Mouse (Mus musculus) thymus, postnatal 25 days (tissue): ENCODE data around the gene Sdhd.
"Not testable (repeated sequence)": the region's sequence is repeated elsewhere in the genome, so short reads cannot be mapped to it uniquely, and the experiment has no call there.

Experiments
- DNase-seq: peaks from one replicate; pipeline ENCODE4 v3.0.0; 2022

Gene Sdhd

DNA sequence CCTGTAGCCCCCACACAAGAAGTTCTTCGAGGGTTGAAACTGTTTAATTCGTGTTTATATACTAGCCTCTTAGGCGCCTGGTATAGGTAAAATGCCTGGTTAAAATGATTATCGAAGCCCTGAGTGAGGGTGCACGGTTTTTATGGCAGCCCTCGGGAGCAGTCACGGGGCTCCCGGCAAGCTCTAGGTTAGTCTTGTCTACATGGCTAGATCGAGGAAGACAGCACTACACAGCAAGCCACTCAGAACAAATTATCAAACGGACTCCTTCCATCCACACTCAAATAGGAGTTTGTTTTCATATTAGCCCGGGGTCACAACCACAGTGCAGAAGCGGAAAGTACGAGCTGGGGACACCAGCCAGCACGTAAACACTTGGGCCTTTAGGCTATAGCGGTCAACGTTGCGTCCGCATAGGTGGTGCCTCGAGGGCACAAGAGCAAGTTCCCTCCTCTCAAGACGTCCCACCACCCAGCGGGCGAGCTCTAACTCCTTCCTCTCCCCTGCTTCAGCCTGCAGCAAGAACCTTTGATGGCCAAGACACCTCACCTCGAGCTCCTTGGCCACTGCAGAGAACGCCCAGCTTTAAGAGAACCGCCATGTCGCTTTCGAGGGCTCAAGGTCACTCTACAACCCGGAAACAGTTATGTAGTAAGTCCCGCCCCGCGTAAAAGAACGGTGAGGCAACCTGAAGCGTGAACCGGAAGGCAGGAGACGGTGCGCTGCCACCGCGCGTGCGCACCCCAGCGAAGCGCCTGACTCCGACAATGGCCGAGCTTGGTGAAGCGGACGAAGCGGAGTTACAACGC is at the start of gene Sdhd, which contains the start of gene Timm8b:
Gene Sdhd (minus strand): TSS at position 624 of the 809 bp plus-strand sequence.
Gene Timm8b (plus strand): TSS at position 722 of the 809 bp plus-strand sequence.
- DNase-seq: peak; percentile 92

- no peak for DNase-seq
These were observed 46.9 kb upstream of the Sdhd start for GRCm38 (mm10) chr9:50650503-50650902.

DNA sequence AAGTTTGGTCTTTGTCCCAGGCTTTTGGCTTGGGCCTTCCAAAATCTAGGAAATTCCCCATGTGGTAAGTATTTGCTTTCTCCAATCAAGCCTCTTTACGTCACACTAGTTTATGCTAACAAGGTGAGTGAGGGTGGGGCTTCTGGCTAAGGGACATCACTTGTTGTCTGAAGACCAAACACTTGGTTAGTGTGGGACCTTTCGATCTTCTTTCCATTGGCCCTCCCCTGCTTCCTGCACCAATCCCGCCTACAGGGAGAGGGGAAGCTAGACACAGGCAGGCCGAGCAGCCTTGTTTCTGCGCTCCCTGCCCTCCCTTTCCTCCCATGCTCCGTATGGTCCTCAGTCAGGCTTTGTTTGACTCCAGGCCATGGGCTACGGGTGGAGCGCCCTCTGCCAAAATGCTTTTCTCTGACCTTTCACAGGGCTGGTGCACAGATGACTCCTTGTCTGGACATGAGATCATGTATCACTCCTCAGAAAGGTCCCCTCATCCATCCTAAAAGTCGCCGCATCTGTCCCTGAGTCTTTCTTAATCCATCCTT is 43.3 kb upstream of the Sdhd start:
- no peak for DNase-seq

GRCm38 (mm10) chr9:50634270-50634669 is 30.7 kb upstream of the Sdhd start:
- DNase-seq: no peak

- DNase-seq: no peak
These were observed 29.4 kb upstream of the Sdhd start for GRCm38 (mm10) chr9:50633059-50633458.

- DNase-seq: no peak
These were observed 28.5 kb upstream of the Sdhd start for GRCm38 (mm10) chr9:50632016-50632688.

- DNase-seq: not testable (repeated sequence)
These were observed 27.3 kb upstream of the Sdhd start for GRCm38 (mm10) chr9:50630903-50631302.

GRCm38 (mm10) chr9:50617794-50618330 is 14.2 kb upstream of the Sdhd start:
- no peak for DNase-seq

DNA sequence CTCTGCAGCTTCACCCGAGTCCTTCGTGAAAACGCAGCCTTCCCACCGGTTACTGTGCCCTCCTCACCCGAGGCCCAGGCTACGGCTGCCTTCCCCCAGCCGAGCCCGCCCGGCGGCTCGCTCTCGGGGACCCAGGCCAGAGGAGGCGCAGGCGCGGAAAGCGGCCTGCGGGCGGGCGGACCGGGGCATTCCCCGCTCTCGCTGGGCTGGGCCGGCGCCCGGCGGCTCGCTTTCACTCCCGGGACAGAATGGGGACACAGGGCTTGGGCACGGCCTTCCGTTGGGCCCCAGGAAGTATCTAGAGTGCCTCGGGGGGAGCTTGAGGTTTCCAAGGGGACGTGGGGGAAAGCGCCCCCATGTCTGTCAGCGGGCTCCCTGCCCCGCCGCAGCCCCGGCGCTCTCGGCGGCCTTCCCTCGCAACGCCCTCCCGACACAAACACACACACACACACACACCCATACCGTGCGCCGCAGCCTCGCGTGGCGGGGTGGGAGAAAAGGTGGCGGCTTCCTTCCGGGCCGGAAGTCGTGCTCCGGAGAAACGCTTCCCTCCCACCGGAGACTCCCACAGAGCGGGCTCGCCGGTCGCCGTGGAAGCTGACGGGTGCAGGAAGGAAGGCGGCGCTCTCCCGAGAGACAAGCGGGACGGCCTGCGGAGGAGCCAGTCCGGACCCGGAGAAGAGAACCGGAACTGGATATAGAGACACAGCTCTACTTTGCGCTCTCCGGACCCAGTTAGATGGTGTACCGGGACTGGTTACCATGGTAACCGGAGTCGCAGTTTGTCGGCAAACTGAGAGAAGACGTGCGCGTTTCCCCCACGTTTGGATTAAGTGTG is 13.4 kb upstream of the Sdhd start, which contains the start of the genes Pih1d2 and Nkapd1:
Gene Pih1d2 (plus strand): TSS at position 556 of the 838 bp plus-strand sequence.
Gene Nkapd1 (minus strand): TSS at position 699 of the 838 bp plus-strand sequence.
- DNase-seq: peak; percentile 90

GRCm38 (mm10) chr9:50616161-50616560 is 12.5 kb upstream of the Sdhd start:
- no peak for DNase-seq

- no peak for DNase-seq
These were observed 8.5 kb upstream of the Sdhd start for GRCm38 (mm10) chr9:50612115-50612514.

- DNase-seq: no peak
These were observed 726 bp upstream of the Sdhd start for GRCm38 (mm10) chr9:50604338-50604737.

DNA sequence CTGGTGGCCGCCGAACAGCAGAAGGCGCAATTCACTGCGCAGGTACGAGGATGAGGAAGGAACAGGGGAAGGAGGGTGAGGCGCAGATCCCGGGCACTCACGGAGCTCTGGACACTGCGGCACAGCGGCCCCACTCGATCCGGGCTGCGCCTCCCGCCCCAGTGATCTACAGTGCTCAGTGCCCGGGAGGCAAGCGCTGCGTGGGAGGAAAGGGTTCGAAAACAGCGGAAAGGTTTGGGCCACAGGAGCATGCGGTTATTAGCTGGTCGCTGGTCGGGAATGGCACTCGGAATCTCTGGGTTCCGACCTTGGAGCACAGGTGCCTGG is 349 bp upstream of the Sdhd start:
- no peak for DNase-seq

- DNase-seq: no peak
These were observed 1.4 kb downstream of the Sdhd start for GRCm38 (mm10) chr9:50602055-50602845.

GRCm38 (mm10) chr9:50601536-50601935 is 2.1 kb downstream of the Sdhd start:
- DNase-seq: no peak

DNA sequence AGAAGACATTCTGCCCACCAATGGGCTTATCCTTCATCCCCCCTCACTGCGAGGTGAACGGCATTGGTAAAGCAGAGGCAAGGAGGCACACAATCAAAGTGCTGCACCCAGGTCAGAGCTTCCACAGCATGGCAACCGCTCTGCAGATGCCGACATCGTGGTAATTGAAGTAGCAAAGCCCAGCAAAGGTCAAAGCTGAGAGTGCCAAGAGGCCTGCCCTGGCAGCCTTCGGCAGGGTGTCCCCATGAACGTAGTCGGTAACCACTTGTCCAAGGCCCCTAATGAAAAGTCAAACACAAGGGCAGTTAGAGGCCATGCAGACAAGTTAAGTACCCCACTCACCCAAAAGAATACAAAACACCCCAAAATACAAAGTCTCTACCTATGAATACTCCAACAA is 6.6 kb downstream of the Sdhd start:
- no peak for DNase-seq

GRCm38 (mm10) chr9:50594794-50595417 is 8.7 kb downstream of the Sdhd start:
- DNase-seq: no peak

GRCm38 (mm10) chr9:50593544-50593943 is 10.1 kb downstream of the Sdhd start:
- peak; percentile 51 for DNase-seq

GRCm38 (mm10) chr9:50592955-50593354 is 10.7 kb downstream of the Sdhd start:
- no peak for DNase-seq

GRCm38 (mm10) chr9:50590856-50591518 is 12.6 kb downstream of the Sdhd start:
- DNase-seq: no peak

DNA sequence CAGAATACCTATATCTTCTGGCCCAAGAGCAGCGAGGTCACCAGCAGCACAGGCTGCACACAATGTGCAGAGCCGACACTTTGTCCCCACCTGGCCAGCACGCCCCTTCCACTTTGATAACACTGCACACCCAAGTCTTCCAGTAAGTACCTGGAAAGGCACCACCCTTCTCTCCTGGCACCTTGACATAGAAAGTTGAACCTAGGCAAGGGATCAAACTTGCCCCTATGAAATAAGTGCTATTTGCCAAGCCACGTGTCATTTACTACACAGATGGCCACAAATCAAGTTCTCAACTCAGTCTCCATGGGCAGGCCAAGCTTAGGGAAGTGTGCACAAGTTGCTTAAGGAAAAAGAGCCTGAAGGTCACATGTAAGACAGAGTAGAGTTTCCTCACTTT is 16.7 kb downstream of the Sdhd start:
- no peak for DNase-seq
